7 mouse cellular contexts compared by ENCODE assay signal in genomic region chr15:25621351-25622199, GRCm38 (mm10). TPM values are rescaled to one million over a fixed set of nuclear protein-coding genes. Genes with fewer than 3 reads are reported as not detected.
DNase-seq lines count a peak whose midpoint lies in the region; ATAC-seq and TF ChIP-seq lines count a peak whose summit lies in the region.

No protein-coding gene starts in this region.

- H3K27me3 ChIP-seq in forebrain, postnatal 0 days (ENCODE audit: insufficient read depth, low read length), result peaks cover 33% of the 10 kb centered on the region
- H3K27me3 ChIP-seq in lung, embryonic 15.5 days, result no peaks in the 10 kb centered on the region

- H3K9me3 ChIP-seq in forebrain, postnatal 0 days (ENCODE audit: low read length), result no peaks in the 10 kb centered on the region
- H3K9me3 ChIP-seq in lung, embryonic 15.5 days, result no peaks in the 10 kb centered on the region

- DNase-seq in CD4-positive, CD25-positive, alpha-beta regulatory T cell, adult 2 months (ENCODE audit: low read depth, low spot score), result peak; percentile 18
- peak; percentile 48 for DNase-seq in ES-CJ7 (ENCODE audit: low read depth, low spot score)
- DNase-seq in forebrain, postnatal 0 days, result no peak
- peak; percentile 18 for DNase-seq in testis, postnatal 14 days (ENCODE audit: low spot score)
- DNase-seq in urinary bladder, postnatal 36 days (ENCODE audit: low spot score in 2 of 2), result no peak
- no peak for DNase-seq in MN1 (ENCODE audit: low spot score)

- no peak for ATAC-seq in forebrain, postnatal 0 days
- ATAC-seq in lung, embryonic 15.5 days (ENCODE audit: borderline replicate concordance, extremely low read depth, low FRiP score, low TSS enrichment), result no peak

- no peak for TF ChIP-seq CTCF in forebrain, postnatal 0 days (IDR thresholded peaks at IDR 0.05; ENCODE audit: low read depth)

- H3K4me2 ChIP-seq in forebrain, postnatal 0 days (ENCODE audit: low read depth), result peak overlapping the region; percentile 99
- H3K4me2 ChIP-seq in lung, embryonic 15.5 days, result peak overlapping the region; percentile 60

- H3K4me3 ChIP-seq in forebrain, postnatal 0 days (ENCODE audit: low read depth, low read length), result peak overlapping the region; percentile 69
- peak overlapping the region; percentile 86 for H3K4me3 ChIP-seq in lung, embryonic 15.5 days

- WGBS in forebrain, postnatal 0 days, result 8% methylated on average over 20 of the region's 20 CpGs
- WGBS in lung, embryonic 15.5 days, result 8% methylated on average over 20 of the region's 20 CpGs

- H3K36me3 ChIP-seq in forebrain, postnatal 0 days (ENCODE audit: insufficient read depth), result no peaks in the 10 kb centered on the region
- H3K36me3 ChIP-seq in lung, embryonic 15.5 days, result no peaks in the 10 kb centered on the region

- H3K4me1 ChIP-seq in forebrain, postnatal 0 days (ENCODE audit: insufficient read depth), result no peaks in the 10 kb centered on the region; the same call in 1 of the 2 replicates
- peaks cover 29% of the 10 kb centered on the region for H3K4me1 ChIP-seq in lung, embryonic 15.5 days

- peak overlapping the region; percentile 56; the same call in 1 of the 2 replicates for H3K9ac ChIP-seq in forebrain, postnatal 0 days
- H3K9ac ChIP-seq in lung, embryonic 15.5 days, result peak overlapping the region; percentile 33

- no peak overlapping the region for H3K27ac ChIP-seq in forebrain, postnatal 0 days (ENCODE audit: low read depth, low read length)
- H3K27ac ChIP-seq in lung, embryonic 15.5 days, result peak overlapping the region; percentile 51; the same call in 1 of the 2 replicates

RNA-seq across cellular contexts. Expression of gene Myo10, which starts 0.8 kb away (rescaled TPM):
- 17.2 and 24.2 TPM in 2 replicates for total RNA-seq in forebrain, postnatal 0 days (2014; rRNA removed)
- 11.3 and 22.3 TPM in 2 replicates for polyA plus RNA-seq in forebrain, postnatal 0 days (2015; fragmentation: Nextera tagmentation; extraction: Ambion mirVana)
- polyA plus RNA-seq in lung, embryonic 15.5 days (2015; fragmentation: Nextera tagmentation; extraction: Ambion mirVana), result 37.1 and 38.0 TPM in 2 replicates

Comparison
In these comparisons a context has a peak if more than half of its experiments do, and no peak if none do; other contexts are left out.
1. DNase-seq: peak in CD4-positive, CD25-positive, alpha-beta regulatory T cell, adult 2 months (single experiment), ES-CJ7 (single experiment) and testis, postnatal 14 days (single experiment); none in forebrain, postnatal 0 days (single experiment), urinary bladder, postnatal 36 days (0 of 2) and MN1 (single experiment).